ENCODE assay signal across 8 mouse cellular contexts in the genomic region with DNA sequence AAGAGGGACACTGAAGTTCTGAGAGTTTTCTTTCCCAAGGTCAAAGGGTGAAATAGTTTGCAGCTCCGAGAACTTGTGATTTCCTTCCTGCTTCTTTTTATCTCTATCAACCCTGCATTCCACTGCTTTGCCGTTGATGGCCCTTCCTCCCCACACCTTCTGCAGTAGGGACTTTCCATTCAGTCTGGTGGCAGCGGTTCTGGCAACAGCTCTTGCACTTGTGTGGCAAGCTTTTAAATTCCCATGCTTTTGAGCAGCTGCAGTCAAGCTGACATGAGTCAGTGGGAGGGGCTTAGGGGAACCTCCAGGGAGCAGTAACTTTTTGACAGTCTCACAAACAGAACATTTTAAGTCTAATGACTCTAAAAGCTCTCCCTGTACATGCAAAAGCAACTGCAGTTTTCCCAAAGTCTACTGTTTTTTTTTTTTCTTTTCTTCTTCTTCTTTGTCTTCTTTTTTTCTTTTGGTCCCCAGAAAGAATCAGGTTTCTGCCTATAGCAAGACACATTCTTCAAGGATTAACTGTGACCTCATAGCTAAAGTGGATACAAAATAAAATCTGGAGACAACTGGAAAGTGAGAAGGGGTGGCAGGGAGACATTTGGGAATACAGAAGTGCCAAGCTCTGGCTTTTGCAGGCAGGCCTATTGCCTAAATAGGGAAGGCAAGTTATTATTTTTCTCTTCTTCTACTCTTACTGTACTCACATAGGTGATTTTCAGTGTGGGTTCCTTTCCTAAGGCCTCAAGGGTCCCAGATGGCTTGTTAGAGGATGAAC.
A peak's percentile ranks its signal among the peaks of the same experiment; 100 is the strongest.
DNase-seq lines count a peak whose midpoint lies in the region; ATAC-seq and TF ChIP-seq lines count a peak whose summit lies in the region.

No protein-coding gene starts in this region.

- H3K9me3 ChIP-seq in liver, embryonic 11.5 days (ENCODE audit: control insufficient read depth, low read length), result no peaks in the 10 kb centered on the region
- no peaks in the 10 kb centered on the region for H3K9me3 ChIP-seq in embryonic facial prominence, embryonic 15.5 days (replicated peaks)
- no peaks in the 10 kb centered on the region for H3K9me3 ChIP-seq in neural tube, embryonic 15.5 days (replicated peaks)
- no peaks in the 10 kb centered on the region for H3K9me3 ChIP-seq in midbrain, embryonic 13.5 days

- peak; percentile 10 for DNase-seq in liver
- DNase-seq in liver, embryonic 11.5 days (ENCODE audit: low spot score), result no peak
- peak; percentile 59 for DNase-seq in heart, postnatal 4 days
- peak; percentile 26 for DNase-seq in lung, adult 2 months
- DNase-seq in cerebellum, postnatal 4 days (ENCODE audit: low spot score in 2 of 2), result no peak

- no peak overlapping the region for H3K4me2 ChIP-seq in liver, embryonic 11.5 days
- H3K4me2 ChIP-seq in embryonic facial prominence, embryonic 15.5 days (replicated peaks), result no peak overlapping the region
- H3K4me2 ChIP-seq in neural tube, embryonic 15.5 days, result no peak overlapping the region
- H3K4me2 ChIP-seq in midbrain, embryonic 13.5 days (replicated peaks), result no peak overlapping the region

- no peak for TF ChIP-seq CTCF in lung, adult 2 months (IDR thresholded peaks at IDR 0.05; ENCODE audit: insufficient read depth, low read length)

- TF ChIP-seq POLR2A in lung, adult 2 months (IDR thresholded peaks at IDR 0.05; ENCODE audit: borderline replicate concordance, extremely low read depth, low read depth, low read length), result peak; percentile 38; the same call in 1 of the 2 replicates

- WGBS in liver, embryonic 11.5 days, result 8% methylated on average over 3 of the region's 3 CpGs
- WGBS in embryonic facial prominence, embryonic 15.5 days, result 8% methylated on average over 3 of the region's 3 CpGs
- 1% methylated on average over 3 of the region's 3 CpGs for WGBS in lung, adult 2 months
- WGBS in neural tube, embryonic 15.5 days, result 18% methylated on average over 3 of the region's 3 CpGs
- WGBS in midbrain, embryonic 13.5 days, result 17% methylated on average over 3 of the region's 3 CpGs

- H3K9ac ChIP-seq in liver, embryonic 11.5 days (ENCODE audit: low read depth, low read length), result no peak overlapping the region
- H3K9ac ChIP-seq in embryonic facial prominence, embryonic 15.5 days, result no peak overlapping the region
- H3K9ac ChIP-seq in neural tube, embryonic 15.5 days (replicated peaks), result no peak overlapping the region
- no peak overlapping the region for H3K9ac ChIP-seq in midbrain, embryonic 13.5 days (replicated peaks)

- ATAC-seq in liver, embryonic 11.5 days (replicated peaks; ENCODE audit: low FRiP score), result no peak
- peak; percentile 54; the same call in 1 of the 2 replicates for ATAC-seq in embryonic facial prominence, embryonic 15.5 days (ENCODE audit: insufficient number of reproducible peaks, low FRiP score, low TSS enrichment, low read depth)
- ATAC-seq in neural tube, embryonic 15.5 days (ENCODE audit: low FRiP score), result no peak
- no peak for ATAC-seq in midbrain, embryonic 13.5 days

- no peaks in the 10 kb centered on the region for H3K27me3 ChIP-seq in liver, embryonic 11.5 days (replicated peaks; ENCODE audit: control insufficient read depth, insufficient read depth, low read length)
- no peaks in the 10 kb centered on the region for H3K27me3 ChIP-seq in embryonic facial prominence, embryonic 15.5 days
- no peaks in the 10 kb centered on the region for H3K27me3 ChIP-seq in neural tube, embryonic 15.5 days (replicated peaks)
- no peaks in the 10 kb centered on the region for H3K27me3 ChIP-seq in midbrain, embryonic 13.5 days

- 0 out of 2 replicates have a peak, but pooled peaks cover 3% of the 10 kb centered on the region for H3K4me1 ChIP-seq in liver, embryonic 11.5 days (replicated peaks; ENCODE audit: control insufficient read depth, insufficient read depth, low read length)
- peaks cover 12% of the 10 kb centered on the region; the same call in 1 of the 2 replicates for H3K4me1 ChIP-seq in embryonic facial prominence, embryonic 15.5 days
- H3K4me1 ChIP-seq in lung, adult 2 months (ENCODE audit: control insufficient read depth, insufficient read depth, low read length), result no peaks in the 10 kb centered on the region
- peaks cover 3% of the 10 kb centered on the region; the same call in 1 of the 2 replicates for H3K4me1 ChIP-seq in neural tube, embryonic 15.5 days
- no peaks in the 10 kb centered on the region for H3K4me1 ChIP-seq in midbrain, embryonic 13.5 days (replicated peaks)

- H3K27ac ChIP-seq in liver, embryonic 11.5 days (ENCODE audit: low read depth, low read length), result no peak overlapping the region
- peak overlapping the region; percentile 49 for H3K27ac ChIP-seq in embryonic facial prominence, embryonic 15.5 days (replicated peaks)
- no peak overlapping the region for H3K27ac ChIP-seq in neural tube, embryonic 15.5 days (replicated peaks)
- H3K27ac ChIP-seq in midbrain, embryonic 13.5 days, result no peak overlapping the region

- H3K36me3 ChIP-seq in liver, embryonic 11.5 days (ENCODE audit: control insufficient read depth, insufficient read depth, low read length), result no peaks in the 10 kb centered on the region
- no peaks in the 10 kb centered on the region for H3K36me3 ChIP-seq in embryonic facial prominence, embryonic 15.5 days
- no peaks in the 10 kb centered on the region for H3K36me3 ChIP-seq in neural tube, embryonic 15.5 days
- no peaks in the 10 kb centered on the region for H3K36me3 ChIP-seq in midbrain, embryonic 13.5 days

- H3K4me3 ChIP-seq in liver, embryonic 11.5 days (ENCODE audit: low read depth, low read length), result no peak overlapping the region
- no peak overlapping the region for H3K4me3 ChIP-seq in embryonic facial prominence, embryonic 15.5 days (replicated peaks)
- H3K4me3 ChIP-seq in lung, adult 2 months (replicated peaks; ENCODE audit: extremely low read depth, low read depth, low read length), result no peak overlapping the region
- no peak overlapping the region for H3K4me3 ChIP-seq in neural tube, embryonic 15.5 days (replicated peaks)
- no peak overlapping the region for H3K4me3 ChIP-seq in midbrain, embryonic 13.5 days (replicated peaks)

Comparison
In these comparisons a context has a peak if more than half of its experiments do, and no peak if none do; other contexts are left out.
1. DNase-seq: peak in liver (single experiment), heart, postnatal 4 days (single experiment) and lung, adult 2 months (single experiment); none in liver, embryonic 11.5 days (single experiment) and cerebellum, postnatal 4 days (0 of 2).